Mouse (Mus musculus) brain, embryonic 14.5 days (tissue): ENCODE data around the gene Hmmr.

Experiments
- CTCF ChIP-seq: fragments of 200-500 bp; IDR thresholded peaks from 2 replicates; pipeline ENCODE4 v1.5.1; 2012; ENCODE audit warnings: inconsistent platforms, mild to moderate bottlenecking, moderate library complexity, borderline replicate concordance; ENCODE audit not compliant: insufficient read depth, insufficient read length; ENCODE audit errors: extremely low read depth
- POLR2A ChIP-seq: fragments of 200-500 bp; IDR thresholded peaks from 2 replicates; pipeline ENCODE4 v1.6.1; 2012; ENCODE audit warnings: mild to moderate bottlenecking, inconsistent platforms, borderline replicate concordance; ENCODE audit not compliant: poor library complexity, insufficient read depth, insufficient read length, severe bottlenecking; ENCODE audit errors: extremely low read depth

- TF ChIP-seq CTCF (no peak), POLR2A (no peak)
Observed at GRCm38 (mm10) chr11:40690444-40691127, 42.6 kb downstream of the Hmmr start.
